Mouse (Mus musculus) layer of hippocampus, adult 2 months (tissue): ENCODE data around the gene Nf1. TPM values are rescaled to one million over a fixed set of nuclear protein-coding genes. Genes with fewer than 3 reads are reported as not detected.

Experiments used
- DNase-seq, 2 experiments: peaks; one replicate each; pipeline ENCODE4 v3.0.0; 2022; ENCODE audit warnings: low spot score in 2 of 2
- H3K27ac ChIP-seq: fragments of 200-600 bp; 2 replicates; pipeline ENCODE4 v1.8.1; 2022
- H3K4me3 ChIP-seq: fragments of 200-600 bp; 2 replicates; pipeline ENCODE4 v1.8.1; 2022; ENCODE audit warnings: mild to moderate bottlenecking
- CTCF ChIP-seq: fragments of 200-600 bp; conservative IDR thresholded peaks from 2 replicates; pipeline ENCODE4 v1.8.1; 2022; ENCODE audit warnings: antibody characterized with exemption, mild to moderate bottlenecking, moderate library complexity
- total RNA-seq, 2 experiments: library from RNA; stranded (reverse); gene quantifications; 2 replicates each; pipeline ENCODE4 v1.2.3; 2021

Nf1 gene
- total RNA-seq, 2 experiments from 2014 or later = 106 to 115 TPM

GRCm38 (mm10) chr11:79306996-79307395 is 32.5 kb upstream of the Nf1 start:
- Histone ChIP-seq H3K4me3 (no peak overlapping the region), H3K27ac (peak overlapping the region; percentile 51)
- DNase-seq = no peak
- TF ChIP-seq CTCF = no peak

DNA sequence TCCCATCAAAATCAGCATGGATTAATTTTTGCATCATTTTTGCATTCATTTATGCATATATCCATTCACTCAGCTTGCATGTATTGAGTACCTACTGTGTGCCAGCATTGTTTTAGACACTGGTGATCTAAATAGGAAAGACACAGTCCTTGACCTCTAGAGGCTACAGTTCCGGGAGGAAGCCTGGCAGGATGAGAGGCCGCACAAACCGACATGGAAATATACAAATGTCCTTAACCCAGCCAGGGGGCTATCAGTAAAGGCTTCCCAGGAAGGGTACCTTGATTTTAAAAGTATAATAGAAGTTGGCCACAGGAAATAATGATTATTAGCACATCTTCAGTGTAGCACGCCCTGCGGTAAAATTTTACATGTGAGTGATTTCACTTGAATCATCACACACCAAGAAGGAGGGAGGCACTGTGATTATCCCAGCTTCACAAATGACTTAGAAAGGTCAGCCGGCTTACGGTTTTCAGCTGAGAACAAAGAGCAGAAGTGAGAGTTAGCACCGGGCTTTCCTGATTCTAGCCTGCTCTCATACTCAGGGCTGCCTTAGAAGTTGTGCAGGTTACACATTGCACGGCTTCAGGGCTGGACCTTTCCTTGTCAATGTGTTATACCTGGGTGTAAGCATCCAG is 31.8 kb upstream of the Nf1 start:
- TF ChIP-seq CTCF = no peak
- Histone ChIP-seq H3K27ac (no peak overlapping the region), H3K4me3 (no peak overlapping the region)
- no peak for DNase-seq

- Histone ChIP-seq H3K4me3 (no peak overlapping the region), H3K27ac (no peak overlapping the region)
- no peak for DNase-seq
- TF ChIP-seq CTCF = no peak
These were observed 29.0 kb upstream of the Nf1 start for GRCm38 (mm10) chr11:79310467-79310866.

GRCm38 (mm10) chr11:79316807-79317345 is 22.6 kb upstream of the Nf1 start:
- TF ChIP-seq CTCF = no peak
- Histone ChIP-seq H3K4me3 (no peak overlapping the region), H3K27ac (no peak overlapping the region)
- DNase-seq = no peak

- TF ChIP-seq CTCF = no peak
- Histone ChIP-seq H3K27ac (no peak overlapping the region), H3K4me3 (no peak overlapping the region)
- no peak for DNase-seq
These were observed 19.7 kb upstream of the Nf1 start for GRCm38 (mm10) chr11:79319807-79320206.

DNA sequence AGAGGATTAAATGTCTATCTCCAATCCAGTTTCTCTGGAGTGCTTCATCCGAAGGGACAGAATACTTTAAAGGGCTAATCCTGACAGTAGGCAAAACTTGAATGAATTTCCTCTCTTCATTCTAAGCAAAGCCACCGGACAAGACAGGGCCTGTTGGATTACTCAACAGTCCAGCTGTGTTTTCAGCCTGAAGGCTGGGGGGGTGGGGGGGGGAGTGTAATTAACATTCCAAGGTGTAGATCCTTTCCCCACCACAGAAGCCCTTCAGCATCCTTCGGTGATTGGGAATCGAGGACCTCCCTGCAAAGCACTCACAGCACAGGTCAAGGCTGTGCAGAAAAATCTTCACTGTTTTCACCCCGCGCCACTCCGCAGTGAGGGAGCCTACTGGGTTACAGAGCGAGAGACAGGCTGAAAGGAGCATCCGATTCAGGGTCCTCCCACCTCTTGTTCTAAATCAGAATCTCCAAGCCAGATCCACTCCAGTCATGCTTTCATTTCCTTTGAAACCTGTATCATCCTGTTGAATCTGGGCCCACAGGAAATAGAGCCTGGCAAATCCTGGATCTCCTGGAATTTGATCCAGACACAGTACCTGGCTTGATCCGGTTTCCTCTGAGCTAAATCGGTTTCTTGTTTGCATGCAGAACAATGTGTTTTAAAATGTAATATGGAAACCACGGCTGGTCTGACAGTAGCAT is 15.4 kb upstream of the Nf1 start:
- no peak overlapping the region for H3K4me3 ChIP-seq
- no peak for DNase-seq
- H3K27ac ChIP-seq = no peak overlapping the region
- no peak for TF ChIP-seq CTCF

DNA sequence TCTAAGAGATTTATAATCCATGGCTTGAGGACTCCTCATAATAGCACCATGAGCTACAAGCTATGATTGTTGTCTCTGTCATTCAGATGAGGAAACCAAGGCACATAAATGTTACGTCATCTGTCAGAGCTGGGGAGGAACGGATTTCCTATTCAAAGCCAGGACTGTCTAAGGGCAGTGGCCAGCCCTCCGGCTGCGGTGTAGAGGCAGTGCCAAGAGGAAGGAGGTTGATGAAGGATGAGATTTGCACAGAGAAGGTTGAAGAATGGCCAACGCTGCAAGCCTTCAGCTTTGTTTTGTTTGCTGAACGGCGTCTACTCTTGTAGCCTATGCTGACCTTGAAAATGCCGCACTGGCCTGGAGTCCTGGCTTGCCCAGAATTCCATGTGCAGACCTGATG is 13.8 kb upstream of the Nf1 start:
- Histone ChIP-seq H3K27ac (no peak overlapping the region), H3K4me3 (no peak overlapping the region)
- no peak for TF ChIP-seq CTCF
- no peak for DNase-seq

GRCm38 (mm10) chr11:79327106-79327505 is 12.4 kb upstream of the Nf1 start:
- TF ChIP-seq CTCF = no peak
- DNase-seq = no peak
- H3K4me3 ChIP-seq = no peak overlapping the region
- H3K27ac ChIP-seq = no peak overlapping the region

DNA sequence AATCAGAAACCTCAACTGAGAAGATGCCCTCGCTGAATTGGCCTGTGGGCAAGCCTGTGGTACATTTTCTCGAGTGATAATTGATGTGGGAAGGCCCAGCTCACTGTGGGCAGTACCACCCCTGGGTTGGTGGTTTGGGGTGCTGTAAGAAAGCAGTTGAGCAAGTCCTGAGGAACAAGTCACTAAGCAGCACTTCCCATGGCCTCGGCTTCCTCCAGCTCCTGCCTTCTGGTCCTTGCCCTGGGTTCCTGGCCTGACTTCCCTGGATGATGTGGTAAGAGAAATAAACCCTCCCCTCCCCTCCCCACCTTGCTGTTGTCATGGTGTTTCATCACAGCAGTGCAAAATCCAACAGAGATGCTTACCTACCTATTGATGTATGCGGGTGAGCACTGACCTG is 11.4 kb upstream of the Nf1 start:
- Histone ChIP-seq H3K4me3 (no peak overlapping the region), H3K27ac (no peak overlapping the region)
- no peak for DNase-seq
- TF ChIP-seq CTCF = no peak

DNA sequence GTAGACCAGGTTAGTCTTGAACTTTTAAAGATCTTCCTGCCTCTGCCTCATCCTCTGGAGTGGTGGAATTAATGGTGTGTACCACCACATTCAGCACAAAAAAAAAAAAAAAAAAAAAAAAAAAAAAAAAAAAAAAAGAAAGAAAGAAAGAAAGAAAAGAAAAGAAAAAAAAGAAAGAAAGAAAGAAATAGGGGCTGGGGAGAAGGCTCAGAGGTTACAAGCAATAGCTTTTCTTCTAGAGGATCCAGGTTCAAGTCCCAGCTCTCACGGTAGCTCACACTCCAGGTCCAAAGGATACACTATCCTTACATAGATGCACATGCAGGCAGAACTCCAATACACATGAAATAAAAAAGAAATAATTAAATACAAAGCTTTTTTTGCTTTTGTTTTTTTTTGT is 9.9 kb upstream of the Nf1 start:
- no peak for DNase-seq
- Histone ChIP-seq H3K27ac (no peak overlapping the region), H3K4me3 (no peak overlapping the region)
- TF ChIP-seq CTCF = no peak

- H3K4me3 ChIP-seq = no peak overlapping the region
- no peak overlapping the region for H3K27ac ChIP-seq
- DNase-seq = no peak
- no peak for TF ChIP-seq CTCF
These were observed 4.4 kb upstream of the Nf1 start for GRCm38 (mm10) chr11:79335077-79335476.

- TF ChIP-seq CTCF = peak; percentile 67
- no peak for DNase-seq
- H3K27ac ChIP-seq = no peak overlapping the region
- no peak overlapping the region for H3K4me3 ChIP-seq
These were observed 2.7 kb upstream of the Nf1 start for GRCm38 (mm10) chr11:79336722-79337267.

GRCm38 (mm10) chr11:79338621-79339020 is 872 bp upstream of the Nf1 start:
- TF ChIP-seq CTCF = no peak
- peak overlapping the region; percentile 97 for H3K27ac ChIP-seq

More at GRCm38 (mm10) chr11:79338621-79339020, 872 bp upstream of the Nf1 start:
- no peak for DNase-seq
- H3K4me3 ChIP-seq = peak overlapping the region; percentile 81
